Mouse (Mus musculus): ENCODE measurements at regions not wholly inside any gene's neighbourhood (a gene's known extent, or its start where the extent isn't known, plus 50 kb on each side); places are given as distances from the start of the nearest gene placed in this dataset.

- Histone ChIP-seq H3K27me3 (ENCODE audit: insufficient read depth, low read length) (no peaks in the 10 kb centered on the region), H3K4me2 (ENCODE audit: low read length) (no peak overlapping the region), H3K27ac (no peak overlapping the region), H3K4me1 (replicated peaks; ENCODE audit: insufficient read depth, low read length) (no peaks in the 10 kb centered on the region), H3K9me3 (replicated peaks; ENCODE audit: low read length) (no peaks in the 10 kb centered on the region), H3K4me3 (replicated peaks; ENCODE audit: low read depth, low read length) (no peak overlapping the region), H3K36me3 (ENCODE audit: insufficient read depth, low read length) (no peaks in the 10 kb centered on the region), H3K9ac (ENCODE audit: low read depth, low read length) (no peak overlapping the region)
- WGBS = 73% methylated on average over 5 of the region's 5 CpGs
- ATAC-seq (replicated peaks; ENCODE audit: low FRiP score, low read depth) (no peak), DNase-seq (ENCODE audit: low spot score) (no peak)
- TF ChIP-seq CTCF (IDR thresholded peaks at IDR 0.05; ENCODE audit: low read depth) = no peak
Measured at GRCm38 (mm10) chr6:96011299-96011698, 101.7 kb upstream of the Fam19a1 start.

- no peak for ATAC-seq (replicated peaks; ENCODE audit: low FRiP score, low read depth)
Measured at GRCm38 (mm10) chr6:96028022-96028704, 84.8 kb upstream of the Fam19a1 start.

GRCm38 (mm10) chr6:96043711-96044110 is 69.2 kb upstream of the Fam19a1 start:
- Histone ChIP-seq H3K27ac (no peak overlapping the region), H3K4me2 (ENCODE audit: low read length) (0 out of 2 replicates have a peak overlapping the region, but pooled peaks have one; percentile 21), H3K36me3 (ENCODE audit: insufficient read depth, low read length) (no peaks in the 10 kb centered on the region), H3K9me3 (replicated peaks; ENCODE audit: low read length) (no peaks in the 10 kb centered on the region), H3K4me3 (replicated peaks; ENCODE audit: low read depth, low read length) (no peak overlapping the region), H3K9ac (ENCODE audit: low read depth, low read length) (no peak overlapping the region), H3K27me3 (ENCODE audit: insufficient read depth, low read length) (no peaks in the 10 kb centered on the region), H3K4me1 (replicated peaks; ENCODE audit: insufficient read depth, low read length) (no peaks in the 10 kb centered on the region)
- DNase-seq (ENCODE audit: low spot score) (peak; percentile 94), ATAC-seq (replicated peaks; ENCODE audit: low FRiP score, low read depth) (peak; percentile 71)
- WGBS = 15% methylated on average over 4 of the region's 4 CpGs
- TF ChIP-seq CTCF (IDR thresholded peaks at IDR 0.05; ENCODE audit: low read depth) = no peak

More at GRCm38 (mm10) chr6:96028022-96028704, 84.8 kb upstream of the Fam19a1 start:
- no peaks in the 10 kb centered on the region for H3K4me1 ChIP-seq (replicated peaks; ENCODE audit: insufficient read depth, low read length)
- H3K4me3 ChIP-seq (replicated peaks; ENCODE audit: low read depth, low read length) = no peak overlapping the region
- H3K36me3 ChIP-seq (ENCODE audit: insufficient read depth, low read length) = no peaks in the 10 kb centered on the region
- no peaks in the 10 kb centered on the region for H3K27me3 ChIP-seq (ENCODE audit: insufficient read depth, low read length)
- no peak overlapping the region for H3K9ac ChIP-seq (ENCODE audit: low read depth, low read length)
- no peak overlapping the region for H3K4me2 ChIP-seq (ENCODE audit: low read length)
- peak; percentile 85 for DNase-seq (ENCODE audit: low spot score)
- TF ChIP-seq CTCF (IDR thresholded peaks at IDR 0.05; ENCODE audit: low read depth) = no peak
- no peaks in the 10 kb centered on the region for H3K9me3 ChIP-seq (replicated peaks; ENCODE audit: low read length)
- WGBS = 35% methylated on average over 7 of the region's 7 CpGs
- no peak overlapping the region for H3K27ac ChIP-seq

GRCm38 (mm10) chr6:96053476-96053875 is 59.5 kb upstream of the Fam19a1 start:
- no peak overlapping the region for H3K27ac ChIP-seq
- no peak overlapping the region for H3K4me3 ChIP-seq (replicated peaks; ENCODE audit: low read depth, low read length)
- H3K4me1 ChIP-seq (replicated peaks; ENCODE audit: insufficient read depth, low read length) = no peaks in the 10 kb centered on the region
- no peak overlapping the region for H3K4me2 ChIP-seq (ENCODE audit: low read length)
- WGBS = 90% methylated on average over 4 of the region's 4 CpGs
- no peak for TF ChIP-seq CTCF (IDR thresholded peaks at IDR 0.05; ENCODE audit: low read depth)
- no peak overlapping the region for H3K9ac ChIP-seq (ENCODE audit: low read depth, low read length)
- no peak for DNase-seq (ENCODE audit: low spot score)
- no peaks in the 10 kb centered on the region for H3K36me3 ChIP-seq (ENCODE audit: insufficient read depth, low read length)
- H3K9me3 ChIP-seq (replicated peaks; ENCODE audit: low read length) = no peaks in the 10 kb centered on the region
- no peak for ATAC-seq (replicated peaks; ENCODE audit: low FRiP score, low read depth)
- no peaks in the 10 kb centered on the region for H3K27me3 ChIP-seq (ENCODE audit: insufficient read depth, low read length)

GRCm38 (mm10) chr6:96057011-96057410 is 55.9 kb upstream of the Fam19a1 start:
- Histone ChIP-seq H3K27ac (no peak overlapping the region), H3K4me2 (ENCODE audit: low read length) (no peak overlapping the region), H3K27me3 (ENCODE audit: insufficient read depth, low read length) (no peaks in the 10 kb centered on the region), H3K4me1 (replicated peaks; ENCODE audit: insufficient read depth, low read length) (no peaks in the 10 kb centered on the region), H3K4me3 (replicated peaks; ENCODE audit: low read depth, low read length) (no peak overlapping the region), H3K36me3 (ENCODE audit: insufficient read depth, low read length) (no peaks in the 10 kb centered on the region), H3K9me3 (replicated peaks; ENCODE audit: low read length) (no peaks in the 10 kb centered on the region), H3K9ac (ENCODE audit: low read depth, low read length) (no peak overlapping the region)
- 71% methylated on average over 2 of the region's 2 CpGs for WGBS
- DNase-seq (ENCODE audit: low spot score) = peak; percentile 10
- no peak for ATAC-seq (replicated peaks; ENCODE audit: low FRiP score, low read depth)
- TF ChIP-seq CTCF (IDR thresholded peaks at IDR 0.05; ENCODE audit: low read depth) = no peak

GRCm38 (mm10) chr6:96057575-96058159 is 55.3 kb upstream of the Fam19a1 start:
- 76% methylated on average over 5 of the region's 5 CpGs for WGBS
- no peak for TF ChIP-seq CTCF (IDR thresholded peaks at IDR 0.05; ENCODE audit: low read depth)
- DNase-seq (ENCODE audit: low spot score) = no peak
- H3K4me1 ChIP-seq (replicated peaks; ENCODE audit: insufficient read depth, low read length) = no peaks in the 10 kb centered on the region
- H3K27me3 ChIP-seq (ENCODE audit: insufficient read depth, low read length) = no peaks in the 10 kb centered on the region
- no peak overlapping the region for H3K4me3 ChIP-seq (replicated peaks; ENCODE audit: low read depth, low read length)
- no peak overlapping the region for H3K9ac ChIP-seq (ENCODE audit: low read depth, low read length)
- H3K4me2 ChIP-seq (ENCODE audit: low read length) = no peak overlapping the region
- H3K27ac ChIP-seq = no peak overlapping the region
- no peaks in the 10 kb centered on the region for H3K36me3 ChIP-seq (ENCODE audit: insufficient read depth, low read length)
- no peaks in the 10 kb centered on the region for H3K9me3 ChIP-seq (replicated peaks; ENCODE audit: low read length)
- ATAC-seq (replicated peaks; ENCODE audit: low FRiP score, low read depth) = no peak
